Mouse (Mus musculus) heart, postnatal 0 days (tissue): ENCODE measurements around the gene Gm609. TPM values are rescaled to one million over a fixed set of nuclear protein-coding genes. Genes with fewer than 3 reads are reported as not detected.
"Not testable (repeated sequence)": the region's sequence is repeated elsewhere in the genome, so short reads cannot be mapped to it uniquely, and the experiment has no call there.

ENCODE experiments used
- ATAC-seq: fragments of 200-750 bp; cut with Nextera tagmentation; 2 replicates; pipeline ENCODE4 v1.8.0; 2017; ENCODE audit warnings: low read depth, moderate number of reproducible peaks, moderate library complexity; ENCODE audit not compliant: insufficient read depth
- DNase-seq: peaks from one replicate; pipeline ENCODE4 v3.0.0-alpha.2; 2016; ENCODE audit warnings: low spot score
- H3K27ac ChIP-seq: fragments of 300-500 bp; sonication (generic); 2 replicates; pipeline ENCODE4 v1.5.1; 2014; ENCODE audit warnings: low read depth, mild to moderate bottlenecking
- H3K27me3 ChIP-seq: fragments of 300-500 bp; sonication (generic); 2 replicates; pipeline ENCODE4 v1.6.1; 2014; ENCODE audit warnings: low read length, mixed read lengths; ENCODE audit not compliant: control insufficient read depth, insufficient read depth
- H3K36me3 ChIP-seq: fragments of 300-500 bp; sonication (generic); replicated peaks from 2 replicates; pipeline ENCODE4 v1.6.1; 2014; ENCODE audit warnings: low read length, mixed read lengths; ENCODE audit not compliant: control insufficient read depth, insufficient read depth
- H3K4me1 ChIP-seq: fragments of 300-500 bp; sonication (generic); 2 replicates; pipeline ENCODE4 v1.6.1; 2014; ENCODE audit warnings: antibody characterized with exemption; ENCODE audit not compliant: control insufficient read depth, insufficient read depth
- H3K4me2 ChIP-seq: fragments of 300-500 bp; sonication (generic); 2 replicates; pipeline ENCODE4 v1.6.1; 2014; ENCODE audit warnings: low read depth, mild to moderate bottlenecking, low read length, moderate library complexity
- H3K4me3 ChIP-seq: fragments of 300-500 bp; sonication (generic); 2 replicates; pipeline ENCODE4 v1.5.1; 2014; ENCODE audit warnings: low read depth, low read length
- H3K9ac ChIP-seq: fragments of 300-500 bp; sonication (generic); replicated peaks from 2 replicates; pipeline ENCODE4 v1.6.1; 2014; ENCODE audit warnings: low read depth, low read length, mixed read lengths
- H3K9me3 ChIP-seq: fragments of 300-500 bp; sonication (generic); replicated peaks from 2 replicates; pipeline ENCODE4 v1.6.1; 2016; ENCODE audit warnings: low read length; ENCODE audit not compliant: control insufficient read depth
- CTCF ChIP-seq: IDR thresholded peaks from 2 replicates; pipeline ENCODE4 v1.5.1; 2016; ENCODE audit warnings: antibody characterized with exemption, control low read depth, low read depth
- EP300 ChIP-seq: IDR thresholded peaks from 2 replicates; pipeline ENCODE4 v1.6.1; 2016; ENCODE audit warnings: antibody characterized with exemption, low read depth
- WGBS: fragments of 180-500 bp; shearing (Covaris S2); extraction: QIAGEN DNeasy Blood & Tissue Kit; methylation state at CpG from one replicate; pipeline ENCODE4 v1.1.7; 2014; 5-methylcytosine and 5-hydroxymethylcytosine counted together
- polyA plus RNA-seq: library from polyadenylated mRNA; unstranded; fragments of >200 nt; fragmentation: Nextera tagmentation; extraction: Ambion mirVana; gene quantifications from 2 replicates; pipeline ENCODE4 v1.2.1, GENCODE M21; 2015
- total RNA-seq: library from RNA; depleted of rRNA; stranded (reverse); fragments of >200 nt; gene quantifications from 2 replicates; pipeline ENCODE4 v1.2.3, GENCODE M21; 2014; ENCODE audit warnings: low replicate concordance

Gm609 gene
- total and polyA plus RNA-seq, 2 experiments from 2014 or later: not detected

GRCm38 (mm10) chr16:45427651-45428050 is 65.1 kb downstream of the Gm609 start:
- ATAC-seq (0 out of 2 replicates have a peak, but pooled peaks have one; percentile 30), DNase-seq (no peak)
- Histone ChIP-seq H3K27me3 (no peaks in the 10 kb centered on the region), H3K36me3 (no peaks in the 10 kb centered on the region), H3K9ac (no peak overlapping the region), H3K27ac (no peak overlapping the region), H3K4me3 (no peak overlapping the region), H3K4me2 (no peak overlapping the region), H3K4me1 (no peaks in the 10 kb centered on the region), H3K9me3 (no peaks in the 10 kb centered on the region)
- 75% methylated on average over 9 of the region's 9 CpGs for WGBS
- no peak for TF ChIP-seq CTCF
- TF ChIP-seq EP300: no peak

GRCm38 (mm10) chr16:45413497-45413896 is 79.3 kb downstream of the Gm609 start:
- TF ChIP-seq CTCF: peak; percentile 34
- TF ChIP-seq EP300: no peak
- ATAC-seq (no peak), DNase-seq (no peak)
- H3K36me3 ChIP-seq: no peaks in the 10 kb centered on the region
- no peak overlapping the region for H3K9ac ChIP-seq
- no peaks in the 10 kb centered on the region for H3K9me3 ChIP-seq
- no peak overlapping the region for H3K27ac ChIP-seq
- H3K4me1 ChIP-seq: no peaks in the 10 kb centered on the region
- H3K27me3 ChIP-seq: no peaks in the 10 kb centered on the region
- no peak overlapping the region for H3K4me2 ChIP-seq
- H3K4me3 ChIP-seq: no peak overlapping the region

GRCm38 (mm10) chr16:45409064-45409446 is 83.7 kb downstream of the Gm609 start:
- Histone ChIP-seq H3K9ac (peak overlapping the region; percentile 61), H3K4me2 (peak overlapping the region; percentile 66), H3K27ac (peak overlapping the region; percentile 68; the same call in 1 of the 2 replicates), H3K4me3 (peak overlapping the region; percentile 55)
- H3K36me3 ChIP-seq, DNase-seq, H3K9me3 ChIP-seq, H3K27me3 ChIP-seq, H3K4me1 ChIP-seq, ATAC-seq: not testable (repeated sequence)
- WGBS: 26% methylated on average over 7 of the region's 7 CpGs

- 1% methylated on average over 28 of the region's 28 CpGs for WGBS
- Histone ChIP-seq H3K4me1 (no peaks in the 10 kb centered on the region), H3K27me3 (no peaks in the 10 kb centered on the region), H3K4me3 (peak within 1 kb of the TSS; percentile 55), H3K4me2 (peak within 1 kb of the TSS; percentile 66), H3K9ac (peak within 1 kb of the TSS; percentile 61), H3K9me3 (no peaks in the 10 kb centered on the region), H3K27ac (peak within 1 kb of the TSS; percentile 68), H3K36me3 (no peaks in the 10 kb centered on the region)
- TF ChIP-seq EP300 (no peak), CTCF (peak; percentile 20; the same call in 1 of the 2 replicates)
- ATAC-seq (peak; percentile 77), DNase-seq (peak; percentile 33)
Observed at GRCm38 (mm10) chr16:45408425-45409063, 84.2 kb downstream of the Gm609 start, which contains the start of gene Cd200. TSS of gene Cd200 (minus strand) at chr16:45409053.

GRCm38 (mm10) chr16:45407645-45408400 is 84.9 kb downstream of the Gm609 start:
- Histone ChIP-seq H3K4me2 (peak overlapping the region; percentile 66), H3K4me1 (no peaks in the 10 kb centered on the region), H3K9ac (peak overlapping the region; percentile 61), H3K9me3 (no peaks in the 10 kb centered on the region), H3K27me3 (no peaks in the 10 kb centered on the region), H3K4me3 (peak overlapping the region; percentile 55), H3K36me3 (no peaks in the 10 kb centered on the region), H3K27ac (peak overlapping the region; percentile 68)
- DNase-seq (no peak), ATAC-seq (no peak)
- TF ChIP-seq CTCF: no peak
- TF ChIP-seq EP300: no peak
- WGBS: 35% methylated on average over 9 of the region's 9 CpGs
